Mouse (Mus musculus) cerebellum, postnatal 4 days (tissue): ENCODE data around the gene Mthfsd.

Experiments used
- DNase-seq, 2 experiments: peaks; one replicate each; pipeline ENCODE4 v3.0.0; 2022; ENCODE audit warnings: low spot score in 2 of 2, mixed read lengths in 1 of 2

The Mthfsd gene

DNA sequence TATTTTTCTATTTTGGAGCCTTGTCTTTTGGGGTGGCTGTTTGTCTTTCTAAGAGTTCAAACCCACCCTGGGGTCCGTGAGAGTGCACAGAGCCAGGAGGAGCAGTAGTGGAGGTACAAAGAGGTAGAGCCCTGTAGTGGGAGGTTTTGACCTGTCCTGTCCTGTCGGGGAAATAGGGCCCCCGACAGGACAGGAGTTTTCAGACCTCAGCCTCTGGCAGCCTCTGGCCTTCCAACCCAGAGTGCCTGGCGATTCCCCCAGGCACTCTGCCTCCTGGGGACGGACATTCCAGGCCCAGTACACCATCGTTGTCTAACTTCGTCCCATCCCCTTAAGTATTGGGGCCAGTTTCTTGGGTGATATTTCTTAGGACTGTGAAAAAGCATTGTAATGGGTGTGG, 14.2 kb upstream of the Mthfsd start:
- DNase-seq = no peak

- no peak for DNase-seq
These were observed 13.5 kb upstream of the Mthfsd start for GRCm38 (mm10) chr8:121121704-121122103.

DNA sequence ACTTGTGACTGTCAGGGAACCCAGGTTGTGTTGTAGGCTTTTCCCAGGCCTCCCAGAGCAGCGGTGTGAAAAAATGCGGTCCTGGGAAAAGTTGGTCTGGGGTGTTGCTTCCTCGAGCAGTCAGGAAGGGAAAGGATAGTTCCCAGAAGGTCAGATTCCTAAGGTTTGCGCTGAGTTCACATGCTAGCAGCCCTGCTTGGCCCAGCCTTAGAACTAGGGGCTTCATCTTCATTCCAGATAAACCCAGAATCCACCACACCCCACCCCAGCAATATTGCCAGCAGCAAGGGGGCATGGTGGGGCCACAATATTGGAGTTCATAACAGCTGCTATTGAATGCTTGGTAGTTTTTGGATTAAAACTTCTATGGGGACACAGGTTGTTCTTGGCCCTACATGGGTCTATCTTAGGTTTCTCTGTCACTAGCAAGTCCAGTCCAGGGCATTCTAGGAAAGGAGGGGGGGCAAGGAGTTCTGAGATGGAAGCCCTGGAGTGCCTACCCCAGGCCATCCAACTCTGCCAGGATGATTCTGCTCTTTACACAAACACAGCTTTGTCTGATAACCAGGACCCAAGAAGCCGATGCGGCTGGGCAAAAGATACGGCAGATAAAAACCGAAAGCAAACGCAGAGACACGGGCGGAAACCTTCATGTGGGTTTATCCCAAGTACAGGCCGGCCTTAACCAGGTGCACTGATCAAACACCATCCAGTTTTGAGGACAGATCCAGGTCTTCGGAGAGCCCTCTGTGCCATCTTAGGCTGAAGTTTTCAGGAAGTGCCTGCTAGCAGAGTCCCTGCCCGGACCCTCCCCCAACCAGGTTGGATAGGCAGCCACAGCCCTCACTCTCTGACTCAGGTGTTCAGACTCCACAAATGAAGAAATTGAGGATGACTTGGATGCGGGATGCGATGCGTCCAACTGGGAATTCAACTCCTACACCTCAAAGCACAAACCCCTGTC, 12.5 kb upstream of the Mthfsd start:
- no peak for DNase-seq

GRCm38 (mm10) chr8:121119635-121120455, 11.7 kb upstream of the Mthfsd start:
- DNase-seq = no peak

DNA sequence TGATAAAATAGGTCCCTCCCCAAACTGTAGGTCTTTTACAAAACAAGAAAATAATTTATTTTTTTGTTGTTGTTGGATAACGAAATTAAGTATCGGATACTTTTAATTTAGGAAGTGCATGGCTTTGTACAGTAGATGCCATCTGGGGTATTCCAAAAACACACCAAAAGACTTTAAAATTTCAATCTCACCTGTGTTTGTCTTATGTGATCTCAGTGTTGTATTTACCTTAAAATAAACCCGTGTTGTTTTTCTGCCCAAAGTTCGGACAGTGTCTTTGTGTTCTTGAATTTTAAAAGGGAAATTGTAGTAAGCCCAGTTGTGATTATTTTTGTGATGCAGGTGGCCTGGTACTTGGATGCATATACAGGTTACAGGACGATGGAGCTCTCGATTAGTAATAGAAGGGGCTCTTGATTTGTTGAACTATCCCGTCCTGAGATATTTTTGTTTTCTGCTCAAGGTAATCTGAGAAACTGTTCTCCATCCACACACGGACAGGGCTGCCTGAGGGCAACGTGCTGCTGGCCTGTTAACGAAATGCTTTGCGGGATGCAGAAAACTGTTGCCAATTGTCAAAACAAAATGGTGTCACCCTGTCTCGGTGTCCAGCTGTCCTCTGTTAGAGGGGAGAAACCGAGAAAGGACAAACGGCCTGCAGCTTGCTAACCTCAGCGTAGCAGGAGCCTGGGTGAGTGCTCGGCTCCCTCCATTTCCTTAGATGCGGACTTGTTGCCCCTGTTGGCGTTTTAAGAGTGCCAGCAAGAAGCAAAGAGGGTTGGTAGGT, 10.6 kb upstream of the Mthfsd start:
- DNase-seq = no peak

- DNase-seq = no peak
These were observed 9.7 kb upstream of the Mthfsd start for GRCm38 (mm10) chr8:121117906-121118305.

- DNase-seq = no peak
These were observed 9.0 kb upstream of the Mthfsd start for GRCm38 (mm10) chr8:121117186-121117651.

DNA sequence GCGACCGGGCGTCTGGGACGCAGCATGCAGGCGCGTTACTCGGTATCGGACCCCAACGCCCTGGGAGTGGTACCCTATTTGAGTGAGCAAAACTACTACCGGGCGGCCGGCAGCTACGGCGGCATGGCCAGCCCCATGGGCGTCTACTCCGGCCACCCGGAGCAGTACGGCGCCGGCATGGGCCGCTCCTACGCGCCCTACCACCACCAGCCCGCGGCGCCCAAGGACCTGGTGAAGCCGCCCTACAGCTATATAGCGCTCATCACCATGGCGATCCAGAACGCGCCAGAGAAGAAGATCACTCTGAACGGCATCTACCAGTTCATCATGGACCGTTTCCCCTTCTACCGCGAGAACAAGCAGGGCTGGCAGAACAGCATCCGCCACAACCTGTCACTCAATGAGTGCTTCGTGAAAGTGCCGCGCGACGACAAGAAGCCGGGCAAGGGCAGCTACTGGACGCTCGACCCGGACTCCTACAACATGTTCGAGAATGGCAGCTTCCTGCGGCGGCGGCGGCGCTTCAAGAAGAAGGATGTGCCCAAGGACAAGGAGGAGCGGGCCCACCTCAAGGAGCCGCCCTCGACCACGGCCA, 8.5 kb upstream of the Mthfsd start:
- no peak for DNase-seq

- DNase-seq = peak in 1 of 2 experiments; percentile 55
These were observed 7.8 kb upstream of the Mthfsd start, which contains the start of gene Foxc2 for GRCm38 (mm10) chr8:121115948-121116347. TSS of gene Foxc2 (plus strand) at chr8:121116171.

DNA sequence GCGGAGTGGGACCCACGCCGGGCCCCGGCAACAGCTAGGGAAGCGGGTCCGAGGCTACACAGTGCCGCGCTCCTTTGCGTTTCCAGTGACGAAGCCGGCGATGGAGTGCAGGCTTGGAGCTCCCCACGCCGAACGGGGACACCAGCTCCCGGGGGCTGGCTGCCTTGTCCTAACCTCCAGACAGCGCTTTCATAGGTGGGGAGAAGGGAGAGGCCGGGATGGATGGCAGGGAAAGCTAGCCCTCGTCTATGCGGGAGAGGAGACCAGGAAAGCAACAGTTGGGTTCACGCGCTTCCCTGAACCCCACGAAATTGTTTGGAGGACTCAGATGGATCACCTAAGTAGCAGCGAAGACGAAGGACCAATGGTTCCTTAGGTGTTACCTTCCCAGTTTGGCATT, 6.9 kb upstream of the Mthfsd start:
- no peak for DNase-seq

DNA sequence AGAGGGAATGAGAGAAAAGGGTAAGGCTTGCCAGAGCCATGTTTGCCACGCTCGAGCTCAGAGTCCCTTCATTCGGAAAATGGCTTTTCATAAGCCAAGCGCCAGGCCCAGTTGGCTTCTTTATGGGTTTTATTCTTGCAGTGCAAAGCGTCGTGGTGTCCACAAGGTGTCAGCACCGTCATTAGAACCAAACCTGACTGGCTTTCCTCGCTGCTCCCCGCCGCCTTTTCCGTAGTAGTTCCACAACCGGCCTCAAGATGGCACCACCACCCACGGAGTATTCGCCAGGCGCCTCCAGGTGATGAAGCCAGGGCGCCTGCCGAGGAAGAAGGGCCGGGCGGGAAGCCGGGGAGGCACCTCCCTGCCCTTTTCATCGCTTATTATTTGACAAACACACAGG, 5.1 kb upstream of the Mthfsd start:
- DNase-seq = peak; percentile 98 to 99

DNA sequence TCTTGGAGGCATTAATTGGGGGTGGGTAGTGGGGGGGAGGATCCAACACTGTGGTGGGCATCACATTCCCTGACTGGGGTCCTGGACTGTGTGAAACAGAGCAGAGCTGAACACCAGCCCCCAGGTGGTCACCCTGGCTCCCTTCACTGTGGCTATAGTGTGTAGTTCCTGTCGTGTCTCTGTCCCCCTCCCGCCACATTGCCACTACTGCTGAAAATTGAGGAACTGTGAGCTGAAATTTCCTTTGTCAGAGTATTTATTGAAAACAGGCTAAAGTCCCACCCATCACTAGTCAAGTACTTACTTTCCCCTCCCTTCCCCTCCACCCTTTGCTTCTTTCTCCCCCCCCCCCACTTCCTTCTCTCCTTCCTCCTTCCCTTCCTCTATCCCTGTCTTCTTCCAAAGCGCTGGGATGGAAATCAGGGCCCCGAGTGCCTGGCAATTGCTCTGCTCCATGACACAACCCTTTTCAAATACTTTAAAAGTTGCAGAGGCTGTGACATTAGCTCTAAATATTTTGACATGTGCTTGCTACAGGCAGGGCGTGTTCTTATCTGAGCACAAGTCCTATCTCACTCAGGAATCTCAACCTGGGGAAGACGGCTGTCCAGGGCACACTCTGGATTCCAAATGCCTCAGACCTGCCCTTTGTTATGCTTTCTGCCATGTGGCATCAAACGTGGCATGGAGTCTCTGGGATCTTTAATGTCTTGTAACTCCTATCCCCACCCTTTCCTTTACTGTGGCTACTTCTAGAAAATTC, 3.1 kb upstream of the Mthfsd start:
- DNase-seq = no peak

DNA sequence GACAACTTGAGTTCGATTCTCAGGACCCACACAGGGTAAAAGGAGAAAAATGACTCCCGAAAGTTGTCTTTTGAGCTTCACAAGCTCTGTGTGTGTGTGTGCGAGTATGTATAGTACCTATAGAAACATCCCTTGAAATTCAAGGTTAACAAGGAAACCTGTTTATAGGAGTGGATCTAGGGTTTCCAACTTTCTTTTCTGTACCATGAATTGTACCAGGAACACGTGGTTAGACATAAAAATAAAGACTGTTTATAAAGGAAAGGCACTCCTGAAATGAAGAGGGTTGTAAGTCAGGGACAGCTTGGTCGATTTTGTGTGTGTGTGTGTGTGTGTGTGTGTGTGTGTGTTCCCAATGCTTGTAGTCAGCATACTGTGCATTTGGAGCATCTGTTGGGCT, 465 bp upstream of the Mthfsd start:
- no peak for DNase-seq

GRCm38 (mm10) chr8:121104049-121104818, 4.0 kb downstream of the Mthfsd start:
- peak; percentile 85 to 87 for DNase-seq

GRCm38 (mm10) chr8:121093496-121093895, 14.7 kb downstream of the Mthfsd start:
- no peak for DNase-seq

DNA sequence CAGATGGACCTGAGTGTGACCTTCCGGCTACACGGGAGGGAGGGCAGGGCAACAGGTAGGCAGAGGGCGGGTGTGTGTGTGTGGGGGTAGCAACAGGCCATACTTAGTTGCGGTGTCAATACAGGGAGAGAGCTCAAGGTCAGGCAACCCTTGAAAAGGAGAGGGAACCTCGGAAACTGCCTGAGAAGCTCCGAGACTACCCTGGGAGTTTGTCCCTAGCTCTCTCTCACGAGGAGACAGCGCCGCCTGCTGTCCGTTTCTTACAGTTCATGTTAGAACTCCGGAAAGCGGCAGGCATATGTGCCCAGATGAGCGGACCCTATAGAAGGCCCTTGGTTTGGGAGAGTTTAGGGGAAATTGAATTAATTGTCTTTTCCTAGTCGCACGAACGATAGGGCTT, 15.6 kb downstream of the Mthfsd start:
- peak; percentile 82 to 91 for DNase-seq

- DNase-seq = no peak
These were observed 16.1 kb downstream of the Mthfsd start for GRCm38 (mm10) chr8:121092141-121092540.

DNA sequence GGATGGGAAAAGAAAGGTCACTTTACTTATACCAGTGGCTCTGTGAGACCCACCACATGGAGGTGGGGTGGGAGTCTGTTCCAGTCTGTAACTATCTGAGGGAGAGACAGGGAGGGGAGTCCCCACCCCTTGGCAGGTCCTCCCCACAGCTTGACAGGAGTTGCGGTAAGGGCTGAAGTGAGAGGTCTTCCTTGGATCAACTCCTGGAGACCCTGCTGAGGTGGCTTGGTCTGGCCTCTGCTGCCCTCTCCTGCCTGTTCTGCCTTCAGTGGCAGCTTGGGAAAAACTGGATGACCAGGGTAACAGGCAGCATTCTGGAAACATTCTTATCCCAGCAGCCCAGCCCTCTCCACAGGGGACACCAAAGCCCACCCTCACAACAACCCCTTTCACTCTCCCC, 17.5 kb downstream of the Mthfsd start:
- DNase-seq = no peak

GRCm38 (mm10) chr8:121089631-121090380, 18.4 kb downstream of the Mthfsd start:
- DNase-seq = no peak
